Mouse (Mus musculus): Measurements from ENCODE around the gene Psen1.

Gene Psen1

GRCm38 (mm10) chr12:83776766-83777165, 88.8 kb downstream of the Psen1 start:
- DNase-seq (ENCODE audit: low read depth), result no peak

GRCm38 (mm10) chr12:83780181-83780580, 92.2 kb downstream of the Psen1 start:
- no peak for DNase-seq (ENCODE audit: low read depth)

GRCm38 (mm10) chr12:83781204-83781603, 93.3 kb downstream of the Psen1 start:
- DNase-seq (ENCODE audit: low read depth), result no peak

GRCm38 (mm10) chr12:83781640-83782278, 93.8 kb downstream of the Psen1 start:
- no peak for DNase-seq (ENCODE audit: low read depth)

- DNase-seq (ENCODE audit: low read depth), result no peak
Measured at GRCm38 (mm10) chr12:83782669-83783068, 94.7 kb downstream of the Psen1 start.
